Mouse (Mus musculus) neural tube, postnatal 0 days (tissue): ENCODE measurements around the gene Gm6871. TPM values are rescaled to one million over a fixed set of nuclear protein-coding genes. Genes with fewer than 3 reads are reported as not detected.

Experiments used
- polyA plus RNA-seq: library from polyadenylated mRNA; unstranded; fragments of >200 nt; fragmentation: Nextera tagmentation; extraction: Ambion mirVana; gene quantifications from 2 replicates; pipeline ENCODE4 v1.2.1, GENCODE M21; 2015

Gene Gm6871
- not detected in 2 replicates for polyA plus RNA-seq

DNA sequence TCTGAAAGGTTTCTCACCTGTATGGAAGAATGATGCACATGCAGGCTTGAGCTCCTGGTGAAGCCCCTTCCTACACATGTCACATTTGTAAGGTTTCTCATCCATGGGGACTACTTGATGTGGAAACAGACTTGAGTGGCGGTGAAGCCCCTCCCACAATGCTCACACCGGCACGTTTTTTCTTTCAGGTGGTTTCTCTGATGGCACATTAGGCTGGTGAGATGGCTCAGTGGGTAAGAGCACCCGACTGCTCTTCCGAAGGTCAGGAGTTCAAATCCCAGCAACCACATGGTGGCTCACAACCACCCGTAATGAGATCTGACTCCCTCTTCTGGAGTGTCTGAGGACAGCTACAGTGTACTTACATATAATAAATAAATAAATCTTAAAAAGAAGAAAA lies at the start of gene Gm6871:
Gm6871 (minus strand) TSS at position 101 of the 400 bp plus-strand sequence.

DNA sequence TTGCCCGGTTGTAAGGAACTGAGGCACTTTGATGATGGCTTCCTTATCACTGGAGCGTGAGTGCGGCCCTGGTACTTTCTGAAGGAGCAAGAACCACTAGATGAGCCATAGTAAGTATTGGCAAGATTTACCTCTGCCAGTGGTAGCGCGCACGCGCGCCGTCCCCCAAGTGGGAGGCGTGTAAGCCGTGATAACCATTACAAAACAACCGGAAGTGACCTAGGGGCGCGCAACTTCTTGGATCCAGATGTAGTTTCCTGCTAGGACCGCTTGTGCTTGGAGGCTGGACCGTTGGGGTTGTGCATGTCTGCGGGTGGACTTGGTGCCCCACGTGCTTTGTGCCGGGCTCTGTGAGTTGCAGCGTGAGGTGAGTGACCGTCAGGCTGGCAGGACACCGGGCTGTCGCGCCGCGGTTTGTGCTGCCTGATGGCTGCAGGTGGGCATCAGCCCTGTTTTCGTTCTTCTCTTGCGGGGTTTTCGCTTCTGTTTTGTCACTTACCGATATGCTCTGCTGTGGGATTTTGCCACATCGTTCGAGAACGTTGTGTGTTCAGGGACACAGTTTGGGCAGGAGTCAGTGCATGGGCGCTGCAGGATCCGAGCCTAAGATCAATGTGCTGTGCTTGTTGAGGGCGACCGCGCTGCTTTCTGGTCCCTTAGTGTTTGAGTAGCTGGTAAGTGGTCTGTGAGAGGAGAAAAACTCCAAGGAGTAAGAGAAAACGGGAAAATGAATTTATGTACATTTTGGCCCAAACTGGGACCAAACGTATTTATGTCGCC lies 25.8 kb upstream of the Gm6871 start, which contains the start of gene 2610021A01Rik:
2610021A01Rik (plus strand) TSS at position 197 of the 780 bp plus-strand sequence.

DNA sequence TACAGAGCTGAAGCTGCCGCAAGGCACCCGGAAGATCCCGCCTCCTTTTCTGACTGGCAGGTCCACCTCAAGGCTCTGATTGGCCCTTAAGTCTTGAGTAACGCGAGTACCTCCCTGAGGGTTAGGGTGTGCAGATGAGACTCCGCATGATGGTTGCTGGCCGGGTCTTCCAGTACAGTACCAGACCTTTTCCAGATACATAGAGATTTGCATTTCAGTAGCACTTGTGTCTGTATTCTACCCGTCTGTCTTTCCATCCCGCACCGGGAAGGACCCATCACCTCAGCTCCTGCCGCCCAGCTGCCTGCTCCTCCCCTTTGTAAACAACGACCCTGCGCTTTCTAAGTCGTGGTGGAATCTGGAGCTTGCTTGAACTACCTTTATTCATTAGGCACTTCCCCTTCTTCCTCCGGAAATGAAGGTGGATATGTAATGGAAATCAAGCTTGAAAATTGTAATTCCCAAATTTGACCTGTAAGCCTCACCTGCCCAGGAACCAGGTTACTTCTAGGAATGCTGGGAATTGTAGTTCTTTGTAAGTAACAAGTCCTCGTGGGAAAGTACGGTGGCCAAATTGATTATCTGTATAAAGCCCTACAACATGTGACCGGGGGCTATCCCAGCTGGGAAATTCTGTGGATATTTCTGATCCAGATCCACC lies 73.9 kb downstream of the Gm6871 start, which contains the start of the genes Gm20449 and AW146154:
Gm20449 (minus strand) TSS at position 29 of the 661 bp plus-strand sequence.
AW146154 (minus strand) TSS at position 502 of the 661 bp plus-strand sequence.

Other genes with a start within 250 kb of the Gm6871 start
- 10.2 and 10.4 TPM in 2 replicates for gene AI987944, start 180.3 kb downstream of the Gm6871 start, polyA plus RNA-seq
- gene Vmn2r57, start 125.0 kb downstream of the Gm6871 start, polyA plus RNA-seq: 0.57 and 0.61 TPM in 2 replicates
- 0.18 and 0.24 TPM in 2 replicates for gene Gm20449, start 74.2 kb downstream of the Gm6871 start, polyA plus RNA-seq
- 4.6 and 4.7 TPM in 2 replicates for gene AW146154, start 73.8 kb downstream of the Gm6871 start, polyA plus RNA-seq
- 9.6 and 9.8 TPM in 2 replicates for gene 2610021A01Rik, start 25.6 kb upstream of the Gm6871 start, polyA plus RNA-seq
- 16.3 and 18.6 TPM in 2 replicates for gene Zfp788, start 59.5 kb upstream of the Gm6871 start, polyA plus RNA-seq